In genomic region chr5:140571201-140571600, GRCm38 (mm10) we compare ENCODE assay signal across 26 mouse cellular contexts. TPM values are rescaled to one million over a fixed set of nuclear protein-coding genes. Genes with fewer than 3 reads are reported as not detected.
DNase-seq lines count a peak whose midpoint lies in the region; ATAC-seq lines count a peak whose summit lies in the region.
"Had no signal": no experiment of that assay in that cellular context is flagged by ENCODE, and none has a peak within 500 bp of the region (broad histone marks: within the 10 kb centered on the region; RNA-seq: fewer than 3 reads in every experiment).

No protein-coding gene starts in this region.

- ATAC-seq in embryonic facial prominence, embryonic 15.5 days (ENCODE audit: insufficient number of reproducible peaks, low FRiP score, low TSS enrichment, low read depth): no peak
- no peak for ATAC-seq in hindbrain, embryonic 13.5 days (ENCODE audit: low FRiP score)
- no peak for ATAC-seq in neural tube, embryonic 13.5 days (ENCODE audit: low read depth)
- no peak for ATAC-seq in neural tube, embryonic 15.5 days (ENCODE audit: low FRiP score)
- ATAC-seq: activated CD4-positive, CD25-positive, alpha-beta regulatory T cell, adult 4 months; forebrain, embryonic 14.5 days; hindbrain, embryonic 16.5 days; intestine, embryonic 15.5 days had no signal

- 0 out of 2 replicates have a peak overlapping the region, but pooled peaks have one; percentile 4 for H3K27ac ChIP-seq in embryonic facial prominence, embryonic 15.5 days (replicated peaks)
- H3K27ac ChIP-seq in embryonic facial prominence, embryonic 10.5 days (replicated peaks): no peak overlapping the region
- 0 out of 2 replicates have a peak overlapping the region, but pooled peaks have one; percentile 8 for H3K27ac ChIP-seq in hindbrain, embryonic 10.5 days
- no peak overlapping the region for H3K27ac ChIP-seq in hindbrain, embryonic 13.5 days
- H3K27ac ChIP-seq in neural tube, embryonic 13.5 days (replicated peaks): peak overlapping the region; percentile 34; the same call in 1 of the 2 replicates
- H3K27ac ChIP-seq in neural tube, embryonic 15.5 days (replicated peaks): no peak overlapping the region
- H3K27ac ChIP-seq: heart, embryonic 10.5 days; heart, embryonic 13.5 days; intestine, embryonic 15.5 days had no signal

- H3K4me2 ChIP-seq in embryonic facial prominence, embryonic 15.5 days (replicated peaks): no peak overlapping the region
- no peak overlapping the region for H3K4me2 ChIP-seq in hindbrain, embryonic 13.5 days
- no peak overlapping the region for H3K4me2 ChIP-seq in neural tube, embryonic 13.5 days
- H3K4me2 ChIP-seq in neural tube, embryonic 15.5 days: no peak overlapping the region
- H3K4me2 ChIP-seq: embryonic facial prominence, embryonic 12.5 days; heart, embryonic 13.5 days; hindbrain, embryonic 12.5 days; intestine, embryonic 15.5 days had no signal

- H3K4me1 ChIP-seq in embryonic facial prominence, embryonic 15.5 days: peaks cover 36% of the 10 kb centered on the region
- peaks cover 40% of the 10 kb centered on the region for H3K4me1 ChIP-seq in embryonic facial prominence, embryonic 10.5 days
- H3K4me1 ChIP-seq in hindbrain, embryonic 10.5 days (replicated peaks): peaks cover 55% of the 10 kb centered on the region
- H3K4me1 ChIP-seq in hindbrain, embryonic 13.5 days (replicated peaks): peaks cover 22% of the 10 kb centered on the region
- H3K4me1 ChIP-seq in neural tube, embryonic 13.5 days (replicated peaks): peaks cover 28% of the 10 kb centered on the region
- H3K4me1 ChIP-seq in neural tube, embryonic 15.5 days: peaks cover 18% of the 10 kb centered on the region

- H3K4me3 ChIP-seq in embryonic facial prominence, embryonic 15.5 days (replicated peaks): no peak overlapping the region
- no peak overlapping the region for H3K4me3 ChIP-seq in embryonic facial prominence, embryonic 10.5 days
- no peak overlapping the region for H3K4me3 ChIP-seq in hindbrain, embryonic 10.5 days
- no peak overlapping the region for H3K4me3 ChIP-seq in hindbrain, embryonic 13.5 days
- H3K4me3 ChIP-seq in neural tube, embryonic 13.5 days: no peak overlapping the region
- no peak overlapping the region for H3K4me3 ChIP-seq in neural tube, embryonic 15.5 days (replicated peaks)
- H3K4me3 ChIP-seq: embryonic facial prominence, embryonic 12.5 days; erythroblast, embryonic 14.5 days; heart, embryonic 10.5 days; heart, embryonic 13.5 days; hindbrain, embryonic 12.5 days; intestine, embryonic 15.5 days had no signal

- DNase-seq in embryonic facial prominence, embryonic 10.5 days (ENCODE audit: low spot score): no peak
- DNase-seq in heart, adult 11 months: peak; percentile 91
- no peak for DNase-seq in heart, adult 8-10 months (ENCODE audit: low spot score)
- no peak for DNase-seq in hindbrain, embryonic 10.5 days (ENCODE audit: low spot score)
- DNase-seq: cerebellum, adult 9-10 months had no signal

- H3K36me3 ChIP-seq in embryonic facial prominence, embryonic 15.5 days: no peaks in the 10 kb centered on the region
- H3K36me3 ChIP-seq in embryonic facial prominence, embryonic 10.5 days (replicated peaks): no peaks in the 10 kb centered on the region
- H3K36me3 ChIP-seq in hindbrain, embryonic 10.5 days: no peaks in the 10 kb centered on the region
- no peaks in the 10 kb centered on the region for H3K36me3 ChIP-seq in hindbrain, embryonic 13.5 days
- no peaks in the 10 kb centered on the region for H3K36me3 ChIP-seq in neural tube, embryonic 13.5 days
- no peaks in the 10 kb centered on the region for H3K36me3 ChIP-seq in neural tube, embryonic 15.5 days
- H3K36me3 ChIP-seq: embryonic facial prominence, embryonic 12.5 days; heart, embryonic 10.5 days; heart, embryonic 13.5 days; hindbrain, embryonic 12.5 days; intestine, embryonic 15.5 days had no signal

- no peaks in the 10 kb centered on the region for H3K27me3 ChIP-seq in embryonic facial prominence, embryonic 15.5 days
- no peaks in the 10 kb centered on the region for H3K27me3 ChIP-seq in embryonic facial prominence, embryonic 10.5 days (replicated peaks; ENCODE audit: low read depth, poor library complexity, severe bottlenecking)
- H3K27me3 ChIP-seq in hindbrain, embryonic 10.5 days (ENCODE audit: insufficient read depth, poor library complexity, severe bottlenecking): no peaks in the 10 kb centered on the region; the same call in 1 of the 2 replicates
- 0 out of 2 replicates have a peak, but pooled peaks cover 5% of the 10 kb centered on the region for H3K27me3 ChIP-seq in hindbrain, embryonic 13.5 days
- H3K27me3 ChIP-seq in neural tube, embryonic 13.5 days: no peaks in the 10 kb centered on the region
- no peaks in the 10 kb centered on the region for H3K27me3 ChIP-seq in neural tube, embryonic 15.5 days (replicated peaks)
- H3K27me3 ChIP-seq: embryonic facial prominence, embryonic 12.5 days; heart, embryonic 13.5 days; hindbrain, embryonic 12.5 days; intestine, embryonic 15.5 days had no signal

- H3K9ac ChIP-seq in embryonic facial prominence, embryonic 15.5 days: no peak overlapping the region
- no peak overlapping the region for H3K9ac ChIP-seq in hindbrain, embryonic 13.5 days
- no peak overlapping the region for H3K9ac ChIP-seq in neural tube, embryonic 13.5 days
- H3K9ac ChIP-seq in neural tube, embryonic 15.5 days (replicated peaks): no peak overlapping the region
- H3K9ac ChIP-seq: embryonic facial prominence, embryonic 12.5 days; forebrain, postnatal 0 days; heart, embryonic 13.5 days; hindbrain, embryonic 12.5 days; intestine, embryonic 15.5 days had no signal

- H3K9me3 ChIP-seq in embryonic facial prominence, embryonic 15.5 days (replicated peaks): no peaks in the 10 kb centered on the region
- H3K9me3 ChIP-seq in embryonic facial prominence, embryonic 10.5 days: no peaks in the 10 kb centered on the region
- no peaks in the 10 kb centered on the region for H3K9me3 ChIP-seq in hindbrain, embryonic 10.5 days
- H3K9me3 ChIP-seq in hindbrain, embryonic 13.5 days: no peaks in the 10 kb centered on the region
- no peaks in the 10 kb centered on the region for H3K9me3 ChIP-seq in neural tube, embryonic 13.5 days
- no peaks in the 10 kb centered on the region for H3K9me3 ChIP-seq in neural tube, embryonic 15.5 days (replicated peaks)
- H3K9me3 ChIP-seq: embryonic facial prominence, embryonic 12.5 days; heart, embryonic 10.5 days; heart, embryonic 13.5 days; hindbrain, embryonic 12.5 days; intestine, embryonic 15.5 days had no signal

- 66% methylated on average over 4 of the region's 4 CpGs for WGBS in embryonic facial prominence, embryonic 15.5 days
- whole genome bisulfite sequencing in embryonic facial prominence, embryonic 10.5 days: 81% methylated on average over 4 of the region's 4 CpGs
- 60% methylated on average over 4 of the region's 4 CpGs for WGBS in hindbrain, embryonic 10.5 days
- WGBS in hindbrain, embryonic 13.5 days: 50% methylated on average over 4 of the region's 4 CpGs
- 37% methylated on average over 4 of the region's 4 CpGs for WGBS in neural tube, embryonic 13.5 days
- WGBS in neural tube, embryonic 15.5 days: 32% methylated on average over 4 of the region's 4 CpGs

RNA-seq across cellular contexts. Expression of gene Grifin, which starts 6.3 kb away (rescaled TPM):
- not detected in 2 replicates for polyA plus RNA-seq in embryonic facial prominence, embryonic 15.5 days (2015; fragmentation: Nextera tagmentation; extraction: Ambion mirVana)
- not detected in 2 replicates for polyA plus RNA-seq in embryonic facial prominence, embryonic 10.5 days (2016; fragmentation: Nextera tagmentation; extraction: Ambion mirVana)
- total RNA-seq in heart, adult 8-10 months (2022): not detected
- polyA plus RNA-seq in hindbrain, embryonic 10.5 days (2016; fragmentation: Nextera tagmentation; extraction: Ambion mirVana): not detected in 2 replicates
- polyA plus RNA-seq in hindbrain, embryonic 13.5 days (2015; fragmentation: Nextera tagmentation; extraction: Ambion mirVana): not detected in 2 replicates
- polyA plus RNA-seq in neural tube, embryonic 13.5 days (2015; fragmentation: Nextera tagmentation; extraction: Ambion mirVana): not detected in 2 replicates
- polyA plus RNA-seq in neural tube, embryonic 15.5 days (2015; fragmentation: Nextera tagmentation; extraction: Ambion mirVana): 1.6 TPM in 1 of 2 replicates, not detected in the other
- total RNA-seq: adrenal gland, adult 8-10 months; adrenal gland, postnatal 25 days; forebrain, postnatal 0 days; gastrocnemius, adult 8-10 months; gastrocnemius, postnatal 25 days; granulocyte monocyte progenitor cell, adult 5-6 weeks; heart, postnatal 4 days had no signal
- polyA plus RNA-seq: forebrain, embryonic 14.5 days; heart, embryonic 10.5 days; heart, embryonic 13.5 days; heart, postnatal 0 days; hindbrain, embryonic 12.5 days had no signal

RNA-seq across cellular contexts. Expression of gene Lfng, which starts 35.9 kb away (rescaled TPM):
- polyA plus RNA-seq in embryonic facial prominence, embryonic 15.5 days (2015; fragmentation: Nextera tagmentation; extraction: Ambion mirVana): 31.8 and 36.0 TPM in 2 replicates
- 11.7 and 14.9 TPM in 2 replicates for polyA plus RNA-seq in embryonic facial prominence, embryonic 10.5 days (2016; fragmentation: Nextera tagmentation; extraction: Ambion mirVana)
- 1 to 10 TPM; 6.0 to 8.3 (median 6.9) TPM for total RNA-seq in heart, adult 8-10 months (2022)
- 40.9 and 51.2 TPM in 2 replicates for polyA plus RNA-seq in hindbrain, embryonic 10.5 days (2016; fragmentation: Nextera tagmentation; extraction: Ambion mirVana)
- 22.9 and 27.1 TPM in 2 replicates for polyA plus RNA-seq in hindbrain, embryonic 13.5 days (2015; fragmentation: Nextera tagmentation; extraction: Ambion mirVana)
- polyA plus RNA-seq in neural tube, embryonic 13.5 days (2015; fragmentation: Nextera tagmentation; extraction: Ambion mirVana): 17.6 and 20.6 TPM in 2 replicates
- 16.7 and 19.4 TPM in 2 replicates for polyA plus RNA-seq in neural tube, embryonic 15.5 days (2015; fragmentation: Nextera tagmentation; extraction: Ambion mirVana)

Comparison
In these comparisons a context has a peak if more than half of its experiments do, and no peak if none do; other contexts are left out.
1. H3K27ac ChIP-seq: peak in embryonic facial prominence, embryonic 15.5 days (single experiment), hindbrain, embryonic 10.5 days (single experiment) and neural tube, embryonic 13.5 days (single experiment); none in embryonic facial prominence, embryonic 10.5 days (single experiment), hindbrain, embryonic 13.5 days (single experiment) and neural tube, embryonic 15.5 days (single experiment).